Mouse (Mus musculus) stomach, embryonic 16.5 days (tissue): Measurements from ENCODE around the gene Gm15448. TPM values are rescaled to one million over a fixed set of nuclear protein-coding genes. Genes with fewer than 3 reads are reported as not detected.
"Not testable (repeated sequence)": the region's sequence is repeated elsewhere in the genome, so short reads cannot be mapped to it uniquely, and the experiment has no call there.

Source experiments
- ATAC-seq: fragments of 200-750 bp; cut with Nextera tagmentation; 2 replicates; pipeline ENCODE4 v1.8.0; 2017; ENCODE audit warnings: moderate number of reproducible peaks, moderate TSS enrichment; ENCODE audit not compliant: insufficient read depth, low FRiP score
- H3K27ac ChIP-seq: fragments of 300-500 bp; sonication (generic); 2 replicates; pipeline ENCODE4 v1.5.1; 2014; ENCODE audit warnings: low read length
- H3K27me3 ChIP-seq: fragments of 300-500 bp; sonication (generic); 2 replicates; pipeline ENCODE4 v1.6.1; 2014; ENCODE audit warnings: low read length, control low read depth, mixed read lengths; ENCODE audit not compliant: control insufficient read depth, insufficient read depth
- H3K36me3 ChIP-seq: fragments of 300-500 bp; sonication (generic); 2 replicates; pipeline ENCODE4 v1.6.1; 2014; ENCODE audit warnings: low read length; ENCODE audit not compliant: control insufficient read depth, insufficient read depth
- H3K4me1 ChIP-seq: fragments of 300-500 bp; sonication (generic); 2 replicates; pipeline ENCODE4 v1.6.1; 2014; ENCODE audit warnings: low read length, control low read depth, mixed read lengths; ENCODE audit not compliant: control insufficient read depth, insufficient read depth
- H3K4me2 ChIP-seq: fragments of 300-500 bp; sonication (generic); 2 replicates; pipeline ENCODE4 v1.6.1; 2014; ENCODE audit warnings: low read depth, low read length, mixed read lengths
- H3K4me3 ChIP-seq: fragments of 300-500 bp; sonication (generic); replicated peaks from 2 replicates; pipeline ENCODE4 v1.5.1; 2014; ENCODE audit warnings: mild to moderate bottlenecking, low read length
- H3K9ac ChIP-seq: fragments of 300-500 bp; sonication (generic); 2 replicates; pipeline ENCODE4 v1.6.1; 2014; ENCODE audit warnings: low read length
- H3K9me3 ChIP-seq: fragments of 300-500 bp; sonication (generic); replicated peaks from 2 replicates; pipeline ENCODE4 v1.6.1; 2016; ENCODE audit warnings: low read length, control low read depth; ENCODE audit not compliant: control insufficient read depth
- WGBS: fragments of 180-500 bp; shearing (Covaris S2); extraction: QIAGEN DNeasy Blood & Tissue Kit; methylation state at CpG from one replicate; pipeline ENCODE4 v1.1.7; 2014; 5-methylcytosine and 5-hydroxymethylcytosine counted together
- polyA plus RNA-seq: library from polyadenylated mRNA; unstranded; fragments of >200 nt; fragmentation: Nextera tagmentation; extraction: Ambion mirVana; gene quantifications from 2 replicates; pipeline ENCODE4 v1.2.1, GENCODE M21; 2015

Gm15448 gene
- not detected in 2 replicates for polyA plus RNA-seq

DNA sequence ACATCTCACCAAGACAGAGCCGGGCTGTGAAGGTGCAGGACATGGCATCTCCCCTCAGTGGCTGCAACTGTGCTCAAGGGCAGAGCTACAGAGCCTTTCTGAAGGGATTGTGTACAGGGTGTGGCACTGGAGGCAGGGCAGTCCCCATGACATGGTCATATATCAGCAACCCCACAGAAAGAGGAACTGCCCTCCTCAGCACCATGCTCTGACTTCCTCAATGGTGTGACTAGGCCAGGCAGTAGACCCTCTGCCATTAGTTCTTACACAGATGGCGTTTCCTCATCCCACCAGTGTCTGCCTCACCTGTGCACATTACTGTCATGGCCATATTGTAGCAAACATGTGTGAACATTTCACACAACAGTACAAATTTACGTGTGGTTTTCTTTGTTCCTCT lies at the start of gene Gm15448:
TSS of gene Gm15448 (minus strand) at position 89 of the 400 bp plus-strand sequence.
- WGBS: 50% methylated on average over 1 of the region's 3 CpGs
- not testable (repeated sequence) for H3K27ac ChIP-seq, H3K4me2 ChIP-seq, H3K27me3 ChIP-seq, ATAC-seq, H3K4me3 ChIP-seq, H3K4me1 ChIP-seq, H3K9ac ChIP-seq, H3K9me3 ChIP-seq, H3K36me3 ChIP-seq

DNA sequence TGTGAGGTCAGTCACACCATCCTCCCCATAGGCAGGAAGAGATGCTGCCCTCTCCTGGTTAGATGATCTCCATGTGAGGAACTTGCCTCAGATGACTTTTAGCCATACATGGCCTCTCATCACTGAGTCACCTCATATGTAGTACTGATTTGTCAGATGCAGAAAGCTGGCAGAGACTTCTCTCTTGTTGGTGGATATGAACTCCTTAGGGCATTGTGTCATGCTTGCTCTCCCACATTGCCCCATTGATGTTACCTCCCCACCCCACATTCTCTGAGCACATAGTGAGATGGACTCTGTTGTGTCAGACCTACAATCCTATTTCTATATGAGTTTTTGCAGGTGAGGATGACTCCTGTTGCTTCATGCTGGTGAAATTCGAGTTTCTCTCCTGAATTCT lies 49.5 kb upstream of the Gm15448 start:
- no CpG with 5 or more reads among the region's 1 CpGs for WGBS
- ATAC-seq, H3K9ac ChIP-seq, H3K9me3 ChIP-seq, H3K36me3 ChIP-seq, H3K4me1 ChIP-seq, H3K4me2 ChIP-seq, H3K4me3 ChIP-seq, H3K27ac ChIP-seq, H3K27me3 ChIP-seq: not testable (repeated sequence)

DNA sequence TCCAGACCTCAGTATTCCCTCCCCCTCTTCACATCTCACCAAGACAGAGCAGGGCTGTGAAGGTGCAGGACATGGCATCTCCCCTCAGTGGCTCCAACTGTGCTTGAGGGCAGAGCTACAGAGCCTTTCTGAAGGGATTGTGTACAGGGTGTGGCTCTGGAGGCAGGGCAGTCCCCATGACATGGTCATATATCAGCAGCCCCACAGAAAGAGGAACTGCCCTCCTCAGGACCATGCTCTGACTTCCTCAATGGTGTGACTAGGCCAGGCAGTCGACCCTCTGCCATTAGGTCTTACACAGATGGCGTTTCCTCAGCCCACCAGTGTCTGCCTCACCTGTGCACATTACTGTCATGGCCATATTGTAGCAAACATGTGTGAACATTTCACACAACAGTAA lies 19.5 kb upstream of the Gm15448 start, which contains the start of gene Pira2:
TSS of gene Pira2 (minus strand) at position 101 of the 400 bp plus-strand sequence.
- not testable (repeated sequence) for H3K27me3 ChIP-seq, H3K27ac ChIP-seq, H3K4me2 ChIP-seq, H3K4me3 ChIP-seq, H3K36me3 ChIP-seq, H3K4me1 ChIP-seq, H3K9ac ChIP-seq, H3K9me3 ChIP-seq, ATAC-seq
- WGBS: no CpG with 5 or more reads among the region's 2 CpGs

DNA sequence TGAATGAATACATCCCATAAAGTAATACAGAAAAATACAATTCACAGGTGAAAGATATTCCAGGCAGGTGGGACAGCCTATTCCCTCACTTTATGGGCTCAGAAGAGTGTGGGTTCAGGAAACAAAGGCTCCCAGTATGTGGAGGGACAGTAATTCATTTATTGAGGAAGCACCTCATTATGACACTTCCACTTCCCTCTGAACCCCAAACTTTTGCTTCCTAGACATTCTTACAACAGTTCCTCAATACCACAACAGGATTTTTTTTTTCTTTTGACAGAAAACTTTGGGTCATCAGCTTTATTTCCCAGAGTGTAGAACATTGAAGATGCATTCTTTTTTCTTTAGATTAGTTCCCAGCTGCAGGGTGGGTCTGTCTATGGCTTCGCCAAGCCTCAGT lies 12.4 kb upstream of the Gm15448 start:
- WGBS: no CpG with 5 or more reads among the region's 1 CpGs
- H3K27ac ChIP-seq, H3K36me3 ChIP-seq, H3K9ac ChIP-seq, H3K4me3 ChIP-seq, ATAC-seq, H3K27me3 ChIP-seq, H3K4me2 ChIP-seq, H3K4me1 ChIP-seq, H3K9me3 ChIP-seq: not testable (repeated sequence)

DNA sequence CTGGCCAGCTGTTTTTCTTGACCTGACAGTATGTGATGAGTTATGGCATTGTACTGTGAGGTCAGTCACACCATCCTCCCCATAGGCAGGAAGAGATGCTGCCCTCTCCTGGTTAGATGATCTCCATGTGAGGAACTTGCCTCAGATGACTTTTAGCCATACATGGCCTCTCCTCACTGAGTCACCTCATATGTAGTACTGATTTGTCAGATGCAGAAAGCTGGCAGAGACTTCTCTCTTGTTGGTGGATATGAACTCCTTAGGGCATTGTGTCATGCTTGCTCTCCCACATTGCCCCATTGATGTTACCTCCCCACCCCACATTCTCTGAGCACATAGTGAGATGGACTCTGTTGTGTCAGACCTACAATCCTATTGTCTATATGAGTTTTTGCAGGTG lies 5.1 kb upstream of the Gm15448 start:
- H3K27ac ChIP-seq, H3K9me3 ChIP-seq, H3K9ac ChIP-seq, H3K36me3 ChIP-seq, H3K4me2 ChIP-seq, ATAC-seq, H3K4me3 ChIP-seq, H3K4me1 ChIP-seq, H3K27me3 ChIP-seq: not testable (repeated sequence)

DNA sequence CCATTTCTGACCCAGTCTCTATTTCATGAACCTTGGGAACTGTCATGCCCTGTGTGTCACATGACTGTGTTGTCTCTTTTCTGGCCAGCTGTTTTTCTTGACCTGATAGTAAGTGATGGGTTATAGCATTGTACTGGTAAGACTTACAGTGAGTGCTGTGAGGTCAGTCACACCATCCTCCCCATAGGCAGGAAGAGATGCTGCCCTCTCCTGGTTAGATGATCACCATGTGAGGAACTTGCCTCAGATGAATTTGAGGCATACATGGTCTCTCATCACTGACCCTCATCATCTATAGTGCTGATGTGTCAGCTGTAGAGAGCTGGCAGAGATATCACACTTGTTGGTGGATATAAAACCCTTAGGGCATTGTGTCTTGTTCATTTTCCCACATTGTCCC lies 13.6 kb downstream of the Gm15448 start:
- not testable (repeated sequence) for H3K9ac ChIP-seq, H3K27me3 ChIP-seq, H3K9me3 ChIP-seq, H3K27ac ChIP-seq, H3K4me3 ChIP-seq, H3K36me3 ChIP-seq, ATAC-seq, H3K4me1 ChIP-seq, H3K4me2 ChIP-seq

DNA sequence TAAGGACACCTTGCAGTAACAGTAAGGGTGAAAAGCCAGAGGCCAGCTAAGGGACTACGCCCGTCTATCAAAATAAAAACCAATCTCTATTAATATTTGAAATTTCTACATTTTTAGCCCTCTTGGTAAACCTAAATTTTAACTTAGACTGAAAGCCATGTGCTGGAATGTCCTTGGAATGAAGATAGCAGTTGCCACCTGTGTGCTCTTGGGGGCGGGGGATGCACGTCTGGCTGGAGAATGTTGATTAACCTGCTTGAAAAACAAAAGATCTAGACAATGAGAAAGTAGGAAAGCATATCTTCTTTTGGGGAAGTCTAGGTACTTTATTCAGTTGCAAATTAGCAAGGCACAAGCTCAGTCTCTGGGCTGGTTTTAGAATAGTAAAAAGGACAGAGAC lies 22.6 kb downstream of the Gm15448 start:
- WGBS: 76% methylated on average over 4 of the region's 4 CpGs
- not testable (repeated sequence) for H3K4me2 ChIP-seq, H3K27me3 ChIP-seq, H3K9ac ChIP-seq, H3K9me3 ChIP-seq, H3K36me3 ChIP-seq, H3K4me1 ChIP-seq, H3K4me3 ChIP-seq, ATAC-seq, H3K27ac ChIP-seq

DNA sequence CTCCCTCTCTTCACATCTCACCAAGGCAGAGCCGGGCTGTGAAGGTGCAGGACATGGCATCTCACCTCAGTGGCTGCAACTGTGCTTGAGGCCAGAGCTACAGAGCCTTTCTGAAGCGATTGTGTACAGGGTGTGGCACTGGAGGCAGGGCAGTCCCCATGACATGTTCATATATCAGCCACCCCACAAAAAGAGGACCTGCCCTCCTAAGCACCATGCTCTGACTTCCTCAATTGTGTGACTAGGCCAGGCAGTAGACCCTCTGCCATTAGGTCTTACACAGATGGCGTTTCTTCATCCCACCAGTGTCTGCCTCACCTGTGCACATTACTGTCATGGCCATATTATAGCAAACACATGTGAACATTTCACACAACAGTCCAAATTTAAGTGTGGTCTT lies 25.5 kb downstream of the Gm15448 start:
- ATAC-seq, H3K4me1 ChIP-seq, H3K9ac ChIP-seq, H3K9me3 ChIP-seq, H3K4me2 ChIP-seq, H3K36me3 ChIP-seq, H3K27ac ChIP-seq, H3K4me3 ChIP-seq, H3K27me3 ChIP-seq: not testable (repeated sequence)
- 72% methylated on average over 3 of the region's 3 CpGs for WGBS

DNA sequence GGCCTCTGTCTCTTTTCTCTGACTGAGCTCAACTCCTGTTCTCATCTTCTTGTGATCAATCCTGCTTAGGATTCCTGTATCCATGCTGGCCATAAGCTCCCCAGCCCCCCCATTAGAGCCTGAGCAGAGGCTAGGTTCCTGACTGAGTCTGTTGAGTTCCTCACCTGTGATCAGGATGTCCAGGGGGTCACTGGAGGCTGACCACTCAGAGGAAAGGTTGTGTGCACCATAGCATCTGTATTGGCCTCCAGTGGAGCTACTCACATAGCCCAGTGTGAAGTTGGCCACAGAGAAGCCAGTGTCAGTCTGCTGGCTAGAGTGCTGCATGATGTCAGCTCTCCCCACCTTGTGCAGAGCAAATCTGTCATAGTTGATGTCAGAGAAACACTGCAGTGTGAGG lies 29.2 kb downstream of the Gm15448 start:
- H3K4me2 ChIP-seq: not testable (repeated sequence)

More for the DNA sequence above, 29.2 kb downstream of the Gm15448 start:
- not testable (repeated sequence) for H3K27me3 ChIP-seq, H3K4me3 ChIP-seq, H3K27ac ChIP-seq, H3K36me3 ChIP-seq, H3K9me3 ChIP-seq, H3K9ac ChIP-seq, ATAC-seq, H3K4me1 ChIP-seq
